Mouse (Mus musculus): ENCODE results near the gene Cdc25b.

- no peak for TF ChIP-seq CTCF (IDR thresholded peaks at IDR 0.05; ENCODE audit: borderline replicate concordance, insufficient read depth, low read length)
- TF ChIP-seq POLR2A (IDR thresholded peaks at IDR 0.05; ENCODE audit: low read depth, low read length): no peak
These were observed 14.4 kb upstream of the Cdc25b start for GRCm38 (mm10) chr2:131172322-131172721.
